Comparison of ENCODE assay signal across 16 mouse cellular contexts in genomic region chr17:30525405-30526295, GRCm38 (mm10). TPM values are rescaled to one million over a fixed set of nuclear protein-coding genes. Genes with fewer than 3 reads are reported as not detected.
DNase-seq lines count a peak whose midpoint lies in the region; ATAC-seq lines count a peak whose summit lies in the region.
"Had no signal": no experiment of that assay in that cellular context is flagged by ENCODE, and none has a peak within 500 bp of the region (broad histone marks: within the 10 kb centered on the region; RNA-seq: fewer than 3 reads in every experiment).

No protein-coding gene starts in this region.

- DNase-seq in heart, adult 11 months, result peak; percentile 59
- DNase-seq in heart, adult 9 months (ENCODE audit: low spot score in 2 of 2), result no peak
- peak; percentile 37 for DNase-seq in 416B (ENCODE audit: low read depth)
- DNase-seq in ZHBTc4 (ENCODE audit: low read depth, low spot score), result peak; percentile 36
- DNase-seq in right cerebral cortex, postnatal 25 days, result no peak
- no peak for DNase-seq in retina, embryonic 14.5 days (ENCODE audit: low spot score)
- DNase-seq: adrenal gland, adult 2 months; gastrocnemius, postnatal 14 days; heart, postnatal 14 days; kidney, adult 11 months; lung, adult 2 months; right cerebral cortex, adult 18-20 months had no signal

- ATAC-seq in granulocyte monocyte progenitor cell, adult 5-6 weeks (replicated peaks; ENCODE audit: poor library complexity, severe bottlenecking), result peak; percentile 71
- ATAC-seq: CD4-positive, CD25-positive, alpha-beta regulatory T cell, adult 4 months; hindbrain, embryonic 16.5 days; midbrain, embryonic 15.5 days had no signal

RNA-seq across cellular contexts. Expression of gene Btbd9, which starts 50.6 kb away (rescaled TPM):
- total RNA-seq in granulocyte monocyte progenitor cell, adult 5-6 weeks (2014; fragmentation: Nextera tagmentation), result 34.7 and 40.5 TPM in 2 replicates
- total RNA-seq in granulocyte monocyte progenitor cell, adult 5-6 weeks (2017), result 22.0 and 22.1 TPM in 2 replicates

Comparison
In these comparisons a context has a peak if more than half of its experiments do, and no peak if none do; other contexts are left out.
1. DNase-seq: peak in heart, adult 11 months (single experiment), 416B (single experiment) and ZHBTc4 (single experiment); none in heart, adult 9 months (0 of 2), right cerebral cortex, postnatal 25 days (single experiment) and retina, embryonic 14.5 days (single experiment).